Mouse (Mus musculus): Measurements from ENCODE around the gene Emc6. TPM values are rescaled to one million over a fixed set of nuclear protein-coding genes. Genes with fewer than 3 reads are reported as not detected.

Gene Emc6
- polyA plus RNA-seq, 1 experiment from 2014 or later, result 117 TPM

GRCm38 (mm10) chr11:73199879-73200278 lies 23.0 kb upstream of the Emc6 start:
- Histone ChIP-seq H3K27ac (no peak overlapping the region; the same call in 1 of the 2 replicates), H3K4me3 (replicated peaks) (peak overlapping the region; percentile 79), H3K9me3 (no peaks in the 10 kb centered on the region), H3K4me2 (peak overlapping the region; percentile 97), H3K36me3 (no peaks in the 10 kb centered on the region), H3K9ac (peak overlapping the region; percentile 66), H3K27me3 (replicated peaks) (no peaks in the 10 kb centered on the region), H3K4me1 (0 out of 2 replicates have a peak, but pooled peaks cover 2% of the 10 kb centered on the region)
- ATAC-seq (ENCODE audit: insufficient read depth, low FRiP score, low read depth), result no peak
- WGBS, result 3% methylated on average over 12 of the region's 12 CpGs

DNA sequence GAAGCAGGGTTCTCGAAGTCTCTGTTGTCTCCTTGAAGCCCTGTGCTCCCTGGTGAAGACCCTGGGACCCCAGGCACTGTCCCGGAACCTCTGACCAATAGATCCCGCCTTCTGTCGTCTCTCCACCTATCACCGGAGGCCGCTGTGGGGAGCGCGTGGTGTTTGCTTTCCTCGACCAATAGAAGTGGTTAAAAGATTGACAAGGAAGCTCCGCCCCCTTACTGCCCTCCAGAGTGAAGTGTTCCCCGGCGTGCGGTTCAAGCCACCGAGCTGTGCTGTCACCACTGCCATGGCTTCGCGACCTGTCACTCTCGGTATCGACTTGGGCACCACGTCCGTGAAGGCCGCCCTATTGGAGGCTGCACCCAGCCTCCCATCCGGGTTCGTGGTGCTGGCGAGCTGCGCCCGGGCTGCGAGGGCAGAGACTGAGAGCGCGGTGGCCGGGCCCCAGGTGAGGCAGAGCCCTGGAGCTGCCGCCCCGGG lies 22.4 kb upstream of the Emc6 start, which contains the start of gene Shpk:
TSS of gene Shpk (plus strand) at position 231 of the 483 bp plus-strand sequence.
- peak within 1 kb of the TSS; percentile 97 for H3K4me2 ChIP-seq
- under 1% methylated on average over 32 of the region's 32 CpGs for WGBS
- H3K9ac ChIP-seq, result peak within 1 kb of the TSS; percentile 67
- H3K27me3 ChIP-seq (replicated peaks), result no peaks in the 10 kb centered on the region
- 0 out of 2 replicates have a peak, but pooled peaks cover 2% of the 10 kb centered on the region for H3K4me1 ChIP-seq
- H3K9me3 ChIP-seq, result no peaks in the 10 kb centered on the region
- peak; percentile 96 for ATAC-seq (ENCODE audit: insufficient read depth, low FRiP score, low read depth)
- H3K27ac ChIP-seq, result no peak within 1 kb of the TSS; the same call in 1 of the 2 replicates
- peak within 1 kb of the TSS; percentile 79 for H3K4me3 ChIP-seq (replicated peaks)
- H3K36me3 ChIP-seq, result no peaks in the 10 kb centered on the region

GRCm38 (mm10) chr11:73198603-73199229 lies 21.9 kb upstream of the Emc6 start, which contains the start of gene Ctns:
Ctns (minus strand) TSS chr11:73199042.
- Histone ChIP-seq H3K36me3 (no peaks in the 10 kb centered on the region), H3K9me3 (no peaks in the 10 kb centered on the region), H3K27ac (no peak within 1 kb of the TSS; the same call in 1 of the 2 replicates), H3K4me1 (0 out of 2 replicates have a peak, but pooled peaks cover 2% of the 10 kb centered on the region), H3K9ac (peak within 1 kb of the TSS; percentile 67), H3K27me3 (replicated peaks) (no peaks in the 10 kb centered on the region), H3K4me3 (replicated peaks) (peak within 1 kb of the TSS; percentile 79), H3K4me2 (peak within 1 kb of the TSS; percentile 97)
- under 1% methylated on average over 22 of the region's 22 CpGs for WGBS
- peak; percentile 95 for ATAC-seq (ENCODE audit: insufficient read depth, low FRiP score, low read depth)

DNA sequence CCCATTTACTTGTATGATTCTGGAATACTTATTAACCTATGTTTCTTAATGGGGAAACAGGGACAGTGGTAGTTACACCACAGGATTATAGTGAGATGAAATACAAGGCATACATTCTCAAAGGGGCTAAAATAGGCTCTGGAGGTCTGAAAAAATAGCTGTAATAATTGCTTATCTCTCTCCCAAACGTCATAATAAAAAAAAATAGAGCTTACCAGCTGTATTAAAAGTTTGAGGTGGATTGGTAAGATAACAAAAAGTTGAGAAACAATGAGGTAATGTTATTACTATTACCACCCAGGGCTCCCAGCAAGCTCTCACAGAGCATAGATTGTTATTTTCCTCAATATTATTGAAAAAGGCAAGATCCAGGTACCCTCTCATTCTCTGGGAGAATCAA lies 21.4 kb upstream of the Emc6 start:
- no peaks in the 10 kb centered on the region for H3K9me3 ChIP-seq
- H3K4me2 ChIP-seq, result peak overlapping the region; percentile 97
- H3K4me3 ChIP-seq (replicated peaks), result peak overlapping the region; percentile 79
- ATAC-seq (ENCODE audit: insufficient read depth, low FRiP score, low read depth), result no peak
- H3K4me1 ChIP-seq, result 0 out of 2 replicates have a peak, but pooled peaks cover 2% of the 10 kb centered on the region
- no peaks in the 10 kb centered on the region for H3K27me3 ChIP-seq (replicated peaks)
- H3K9ac ChIP-seq, result peak overlapping the region; percentile 67; the same call in 1 of the 2 replicates
- 4% methylated on average over 1 of the region's 1 CpGs for WGBS
- H3K27ac ChIP-seq, result no peak overlapping the region
- no peaks in the 10 kb centered on the region for H3K36me3 ChIP-seq

- Histone ChIP-seq H3K36me3 (0 out of 2 replicates have a peak, but pooled peaks cover 5% of the 10 kb centered on the region), H3K27me3 (replicated peaks) (no peaks in the 10 kb centered on the region), H3K9ac (no peak overlapping the region), H3K4me1 (0 out of 2 replicates have a peak, but pooled peaks cover 2% of the 10 kb centered on the region), H3K4me2 (no peak overlapping the region), H3K9me3 (no peaks in the 10 kb centered on the region), H3K4me3 (replicated peaks) (no peak overlapping the region), H3K27ac (no peak overlapping the region)
- WGBS, result 70% methylated on average over 2 of the region's 2 CpGs
- no peak for ATAC-seq (ENCODE audit: insufficient read depth, low FRiP score, low read depth)
These were observed 17.6 kb upstream of the Emc6 start for GRCm38 (mm10) chr11:73194444-73194843.

DNA sequence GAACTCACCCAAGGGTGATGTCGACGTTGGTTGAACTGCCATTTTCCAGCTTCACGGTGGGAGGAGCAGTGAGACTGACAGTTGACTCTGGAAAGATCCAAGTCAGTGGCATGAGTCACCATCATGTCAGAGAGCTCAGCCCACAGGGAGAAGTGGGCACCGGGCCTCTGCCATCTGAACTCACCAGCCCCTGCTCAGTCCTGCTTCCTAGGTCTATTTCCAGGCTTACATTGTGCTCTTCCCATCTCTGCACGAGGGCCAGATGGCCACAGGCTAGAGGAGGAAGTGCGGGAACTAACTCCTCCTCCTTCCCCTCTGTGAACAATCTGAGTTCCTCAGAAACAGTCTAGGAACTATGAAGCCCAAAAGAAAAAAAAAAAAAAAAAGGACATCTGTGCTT lies 16.2 kb upstream of the Emc6 start:
- 0 out of 2 replicates have a peak, but pooled peaks cover 7% of the 10 kb centered on the region for H3K36me3 ChIP-seq
- no peak overlapping the region for H3K27ac ChIP-seq
- no peaks in the 10 kb centered on the region for H3K27me3 ChIP-seq (replicated peaks)
- H3K9ac ChIP-seq, result no peak overlapping the region
- 0 out of 2 replicates have a peak, but pooled peaks cover under 1% of the 10 kb centered on the region for H3K4me1 ChIP-seq
- H3K4me3 ChIP-seq (replicated peaks), result no peak overlapping the region
- no peak overlapping the region for H3K4me2 ChIP-seq
- no peaks in the 10 kb centered on the region for H3K9me3 ChIP-seq
- WGBS, result 71% methylated on average over 6 of the region's 6 CpGs
- no peak for ATAC-seq (ENCODE audit: insufficient read depth, low FRiP score, low read depth)

GRCm38 (mm10) chr11:73187231-73187630 lies 10.4 kb upstream of the Emc6 start:
- Histone ChIP-seq H3K27ac (no peak overlapping the region), H3K9ac (no peak overlapping the region), H3K4me1 (no peaks in the 10 kb centered on the region), H3K9me3 (no peaks in the 10 kb centered on the region), H3K4me2 (no peak overlapping the region), H3K36me3 (peaks cover 21% of the 10 kb centered on the region), H3K27me3 (replicated peaks) (no peaks in the 10 kb centered on the region), H3K4me3 (replicated peaks) (no peak overlapping the region)
- no peak for ATAC-seq (ENCODE audit: insufficient read depth, low FRiP score, low read depth)
- 82% methylated on average over 6 of the region's 6 CpGs for WGBS

DNA sequence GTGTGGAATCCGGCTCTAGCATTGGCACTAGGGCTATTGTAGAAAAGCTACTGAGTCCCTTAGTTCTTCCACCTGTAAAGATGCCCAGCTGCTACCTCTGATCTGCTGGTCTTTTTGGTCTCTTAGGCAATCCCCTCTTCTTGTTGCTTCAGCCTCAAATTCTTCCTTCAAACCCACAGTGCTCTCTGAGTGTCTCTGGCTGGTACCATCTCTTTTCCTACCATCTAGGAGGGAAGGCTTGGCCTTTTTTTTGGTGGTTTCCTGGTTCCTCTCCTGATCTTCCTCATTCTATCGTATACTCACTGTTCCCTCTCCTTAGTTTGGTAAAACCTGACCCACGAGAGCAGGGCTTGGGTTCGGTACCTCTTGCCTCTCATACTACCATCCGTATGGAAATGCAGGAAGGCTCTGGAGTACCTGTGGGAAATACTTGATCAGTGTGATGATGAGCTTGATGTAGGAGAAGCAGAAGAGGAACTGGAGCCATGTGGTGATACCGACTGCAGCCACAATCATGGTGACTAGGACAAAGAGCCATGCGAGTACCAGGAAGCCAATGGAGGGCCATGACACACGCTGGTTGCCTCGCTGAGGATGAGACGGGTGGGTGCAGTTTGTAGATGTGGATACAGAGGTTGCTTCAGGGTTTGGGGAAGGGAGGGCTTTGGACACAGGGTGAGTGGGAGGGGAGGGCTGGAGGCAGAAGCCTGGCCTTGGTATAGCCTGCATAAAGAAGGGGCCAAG lies 9.2 kb upstream of the Emc6 start:
- H3K4me1 ChIP-seq, result no peaks in the 10 kb centered on the region
- no peaks in the 10 kb centered on the region for H3K27me3 ChIP-seq (replicated peaks)
- no peak overlapping the region for H3K4me2 ChIP-seq
- WGBS, result 92% methylated on average over 10 of the region's 10 CpGs
- H3K4me3 ChIP-seq (replicated peaks), result no peak overlapping the region
- H3K9me3 ChIP-seq, result no peaks in the 10 kb centered on the region
- no peak overlapping the region for H3K9ac ChIP-seq
- no peak overlapping the region for H3K27ac ChIP-seq
- ATAC-seq (ENCODE audit: insufficient read depth, low FRiP score, low read depth), result no peak
- H3K36me3 ChIP-seq, result peaks cover 23% of the 10 kb centered on the region

GRCm38 (mm10) chr11:73177895-73178294 lies 1.1 kb upstream of the Emc6 start:
- 8% methylated on average over 2 of the region's 2 CpGs for WGBS

GRCm38 (mm10) chr11:73177509-73177875 lies 655 bp upstream of the Emc6 start:
- under 1% methylated on average over 27 of the region's 28 CpGs for WGBS
- H3K36me3 ChIP-seq, result peaks cover 12% of the 10 kb centered on the region
- peak overlapping the region; percentile 71 for H3K4me3 ChIP-seq (replicated peaks)
- peak overlapping the region; percentile 63 for H3K4me2 ChIP-seq
- ATAC-seq (ENCODE audit: insufficient read depth, low FRiP score, low read depth), result peak; percentile 82
- H3K9ac ChIP-seq, result peak overlapping the region; percentile 68
- H3K27ac ChIP-seq, result peak overlapping the region; percentile 98
- no peaks in the 10 kb centered on the region for H3K27me3 ChIP-seq (replicated peaks)
- no peaks in the 10 kb centered on the region for H3K9me3 ChIP-seq
- peaks cover 24% of the 10 kb centered on the region for H3K4me1 ChIP-seq

More at GRCm38 (mm10) chr11:73177895-73178294, 1.1 kb upstream of the Emc6 start:
- no peaks in the 10 kb centered on the region for H3K9me3 ChIP-seq
- H3K4me1 ChIP-seq, result peaks cover 20% of the 10 kb centered on the region
- peaks cover 13% of the 10 kb centered on the region for H3K36me3 ChIP-seq
- H3K4me3 ChIP-seq (replicated peaks), result peak overlapping the region; percentile 71
- peak overlapping the region; percentile 63 for H3K4me2 ChIP-seq
- ATAC-seq (ENCODE audit: insufficient read depth, low FRiP score, low read depth), result no peak
- peak overlapping the region; percentile 68; the same call in 1 of the 2 replicates for H3K9ac ChIP-seq
- no peaks in the 10 kb centered on the region for H3K27me3 ChIP-seq (replicated peaks)
- H3K27ac ChIP-seq, result peak overlapping the region; percentile 98

- Histone ChIP-seq H3K27ac (peak overlapping the region; percentile 74), H3K4me2 (peak overlapping the region; percentile 65), H3K36me3 (0 out of 2 replicates have a peak, but pooled peaks cover 8% of the 10 kb centered on the region), H3K4me3 (replicated peaks) (peak overlapping the region; percentile 71), H3K27me3 (replicated peaks) (no peaks in the 10 kb centered on the region), H3K9ac (peak overlapping the region; percentile 80), H3K9me3 (no peaks in the 10 kb centered on the region), H3K4me1 (peaks cover 31% of the 10 kb centered on the region)
- 1% methylated on average over 15 of the region's 15 CpGs for WGBS
- ATAC-seq (ENCODE audit: insufficient read depth, low FRiP score, low read depth), result no peak
These were observed 651 bp downstream of the Emc6 start for GRCm38 (mm10) chr11:73176186-73176585.
